ENCODE assay signal across 14 mouse cellular contexts in genomic region chr12:17084499-17085208, GRCm38 (mm10).
A peak's percentile ranks its signal among the peaks of the same experiment; 100 is the strongest.
DNase-seq lines count a peak whose midpoint lies in the region; ATAC-seq lines count a peak whose summit lies in the region.
"Had no signal": no experiment of that assay in that cellular context is flagged by ENCODE, and none has a peak within 500 bp of the region (broad histone marks: within the 10 kb centered on the region; RNA-seq: fewer than 3 reads in every experiment).

No protein-coding gene starts in this region.

- peak; percentile 88 for DNase-seq in right cerebral cortex, adult 18-20 months
- DNase-seq in right cerebral cortex, postnatal 4 days = no peak
- DNase-seq in frontal cortex, adult 2 months (ENCODE audit: extremely low spot score in 1 of 2, low spot score in 1 of 2) = peak; percentile 84 to 86
- DNase-seq in left cerebral cortex, postnatal 36 days (ENCODE audit: low spot score in 2 of 2) = peak; percentile 67
- peak; percentile 35 for DNase-seq in thymus, postnatal 25 days
- DNase-seq in adrenal gland, postnatal 4 days (ENCODE audit: low spot score in 2 of 2) = no peak
- no peak for DNase-seq in cerebellum, postnatal 14 days
- DNase-seq: cerebellum, adult 2 months; kidney, postnatal 4 days; lung, postnatal 14 days had no signal

- no peak overlapping the region for H3K9ac ChIP-seq in forebrain, embryonic 16.5 days (replicated peaks; ENCODE audit: low read depth, low read length)
- H3K9ac ChIP-seq: hindbrain, embryonic 15.5 days; liver, embryonic 12.5 days had no signal

- no peaks in the 10 kb centered on the region for H3K27me3 ChIP-seq in forebrain, embryonic 16.5 days (replicated peaks; ENCODE audit: control insufficient read depth, insufficient read depth, low read length)
- H3K27me3 ChIP-seq: hindbrain, embryonic 15.5 days; liver, embryonic 12.5 days had no signal

- no peak overlapping the region for H3K4me3 ChIP-seq in forebrain, embryonic 16.5 days (replicated peaks; ENCODE audit: low read length)
- H3K4me3 ChIP-seq: embryonic facial prominence, embryonic 10.5 days; hindbrain, embryonic 15.5 days; liver, embryonic 12.5 days had no signal

- no peaks in the 10 kb centered on the region for H3K36me3 ChIP-seq in forebrain, embryonic 16.5 days (ENCODE audit: control insufficient read depth, insufficient read depth)
- H3K36me3 ChIP-seq: embryonic facial prominence, embryonic 10.5 days; hindbrain, embryonic 15.5 days; liver, embryonic 12.5 days had no signal

- no peak overlapping the region for H3K4me2 ChIP-seq in forebrain, embryonic 16.5 days (ENCODE audit: low read length)
- H3K4me2 ChIP-seq: hindbrain, embryonic 15.5 days; liver, embryonic 12.5 days had no signal

- no peak overlapping the region for H3K27ac ChIP-seq in forebrain, embryonic 16.5 days (ENCODE audit: low read length)
- H3K27ac ChIP-seq: embryonic facial prominence, embryonic 10.5 days; hindbrain, embryonic 15.5 days; liver, embryonic 12.5 days had no signal

- 75% methylated on average over 9 of the region's 9 CpGs for WGBS in forebrain, embryonic 16.5 days

- H3K4me1 ChIP-seq in forebrain, embryonic 16.5 days (replicated peaks; ENCODE audit: control insufficient read depth, insufficient read depth, low read length) = no peaks in the 10 kb centered on the region; the same call in 1 of the 2 replicates
- H3K4me1 ChIP-seq: liver, embryonic 12.5 days had no signal

- intact Hi-C loops in left cerebral cortex, postnatal 36 days (cut with DNase I) = no loop called here

- H3K9me3 ChIP-seq in forebrain, embryonic 16.5 days (ENCODE audit: control insufficient read depth, low read length) = no peaks in the 10 kb centered on the region
- H3K9me3 ChIP-seq: embryonic facial prominence, embryonic 10.5 days; hindbrain, embryonic 15.5 days; liver, embryonic 12.5 days had no signal

- no peak for ATAC-seq in forebrain, embryonic 16.5 days
- ATAC-seq: liver, embryonic 12.5 days had no signal

Comparison
In these comparisons a context has a peak if more than half of its experiments do, and no peak if none do; other contexts are left out.
1. DNase-seq: peak in right cerebral cortex, adult 18-20 months (single experiment), frontal cortex, adult 2 months (2 of 2), left cerebral cortex, postnatal 36 days (2 of 2) and thymus, postnatal 25 days (single experiment); none in right cerebral cortex, postnatal 4 days (single experiment), adrenal gland, postnatal 4 days (0 of 2) and cerebellum, postnatal 14 days (0 of 2).